Mouse (Mus musculus) brain, embryonic 14.5 days (tissue): ENCODE measurements around the gene Aldh4a1. TPM values are rescaled to one million over a fixed set of nuclear protein-coding genes. Genes with fewer than 3 reads are reported as not detected.
A peak's percentile ranks its signal among the peaks of the same experiment; 100 is the strongest.

Experiments
- DNase-seq: peaks from one replicate; pipeline ENCODE4 v3.0.0-alpha.2; 2011; ENCODE audit warnings: low read depth
- CTCF ChIP-seq: fragments of 200-500 bp; IDR thresholded peaks from 2 replicates; pipeline ENCODE4 v1.5.1; 2012; ENCODE audit warnings: inconsistent platforms, mild to moderate bottlenecking, moderate library complexity, borderline replicate concordance; ENCODE audit not compliant: insufficient read depth, insufficient read length; ENCODE audit errors: extremely low read depth
- POLR2A ChIP-seq: fragments of 200-500 bp; IDR thresholded peaks from 2 replicates; pipeline ENCODE4 v1.6.1; 2012; ENCODE audit warnings: mild to moderate bottlenecking, inconsistent platforms, borderline replicate concordance; ENCODE audit not compliant: poor library complexity, insufficient read depth, insufficient read length, severe bottlenecking; ENCODE audit errors: extremely low read depth
- polyA plus RNA-seq: library from polyadenylated mRNA; depleted of rRNA; stranded (reverse); fragments of >200 nt; gene quantifications from 2 replicates; pipeline ENCODE4 v1.2.3, GENCODE M21; 2012; rRNA removed

The Aldh4a1 gene
- 24.2 and 26.4 TPM in 2 replicates for polyA plus RNA-seq

DNA sequence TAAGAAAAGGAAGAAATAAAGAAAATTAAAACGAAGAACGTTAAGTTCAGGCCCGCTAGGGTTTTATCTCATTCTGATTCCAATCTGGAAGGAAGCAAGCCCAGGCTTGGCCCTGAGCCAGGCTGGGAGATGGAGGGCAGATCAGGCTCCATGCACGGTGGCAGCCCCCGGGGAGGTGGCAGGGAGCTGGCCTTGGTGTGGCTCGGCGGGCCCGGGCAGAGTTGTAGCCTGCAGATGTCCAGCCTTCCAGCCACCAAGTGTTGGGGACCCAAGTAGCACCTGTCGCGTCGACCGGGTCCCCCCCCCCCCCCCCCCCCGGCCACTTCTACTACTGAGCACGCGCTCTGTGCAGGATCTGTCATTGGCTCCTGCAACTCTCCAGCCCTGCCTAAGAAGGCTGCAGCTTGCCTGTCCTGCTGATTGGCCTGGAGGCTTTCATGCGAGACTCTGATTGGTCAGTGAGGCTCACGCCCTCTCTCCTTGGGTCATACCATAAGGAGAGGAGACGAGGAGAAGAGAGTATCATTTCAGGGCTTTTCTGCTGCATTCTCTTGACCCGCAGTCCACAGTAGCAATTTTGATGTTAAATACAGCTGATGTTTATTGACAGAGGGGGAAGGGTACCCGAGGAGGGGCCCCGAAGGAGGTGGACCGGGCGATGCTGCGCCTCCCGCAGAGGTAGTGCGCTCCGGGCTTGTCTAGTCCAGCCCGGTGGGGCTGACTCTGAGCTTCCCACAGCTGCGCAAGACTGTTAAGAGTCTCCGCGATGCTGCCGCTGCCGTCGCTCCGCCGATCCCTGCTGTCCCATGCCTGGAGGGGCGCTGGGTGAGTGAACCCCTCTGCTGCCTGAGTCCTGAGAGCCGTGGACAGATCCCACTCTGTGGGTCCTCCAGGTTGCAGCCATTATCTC lies at the start of gene Aldh4a1:
Gene Aldh4a1 (plus strand): TSS at position 494 of the 910 bp plus-strand sequence.
- peak; percentile 99 for DNase-seq
- TF ChIP-seq CTCF: no peak
- peak; percentile 60; the same call in 1 of the 2 replicates for TF ChIP-seq POLR2A

DNA sequence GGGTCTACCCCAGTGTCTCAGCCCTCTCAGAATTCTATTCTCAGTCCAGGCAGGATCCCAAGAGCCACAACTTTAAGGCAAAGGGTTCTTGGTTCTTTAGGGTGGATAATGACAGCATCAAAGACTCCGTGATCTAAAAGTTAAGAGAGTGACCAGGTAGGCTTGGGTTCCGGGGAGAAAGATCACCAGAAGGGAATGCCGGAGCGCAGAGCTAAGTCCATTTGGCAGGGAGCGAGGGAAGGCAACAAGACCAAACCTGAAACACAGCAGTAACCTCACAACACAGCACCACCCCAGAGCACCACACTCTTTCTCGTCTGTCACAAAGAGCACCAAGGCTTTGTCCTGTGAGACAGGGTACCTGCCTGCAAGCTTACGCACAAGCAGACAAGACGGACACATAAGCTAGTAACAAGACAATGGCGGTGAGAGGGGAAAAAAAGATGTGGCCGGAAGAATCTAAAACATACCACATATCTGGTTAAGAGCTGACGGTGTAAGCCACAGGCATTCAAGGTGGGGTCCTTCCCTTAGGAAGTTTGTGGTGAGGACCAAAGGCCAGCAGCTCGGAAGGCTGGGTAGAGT lies 49.6 kb upstream of the Aldh4a1 start:
- DNase-seq: no peak

DNA sequence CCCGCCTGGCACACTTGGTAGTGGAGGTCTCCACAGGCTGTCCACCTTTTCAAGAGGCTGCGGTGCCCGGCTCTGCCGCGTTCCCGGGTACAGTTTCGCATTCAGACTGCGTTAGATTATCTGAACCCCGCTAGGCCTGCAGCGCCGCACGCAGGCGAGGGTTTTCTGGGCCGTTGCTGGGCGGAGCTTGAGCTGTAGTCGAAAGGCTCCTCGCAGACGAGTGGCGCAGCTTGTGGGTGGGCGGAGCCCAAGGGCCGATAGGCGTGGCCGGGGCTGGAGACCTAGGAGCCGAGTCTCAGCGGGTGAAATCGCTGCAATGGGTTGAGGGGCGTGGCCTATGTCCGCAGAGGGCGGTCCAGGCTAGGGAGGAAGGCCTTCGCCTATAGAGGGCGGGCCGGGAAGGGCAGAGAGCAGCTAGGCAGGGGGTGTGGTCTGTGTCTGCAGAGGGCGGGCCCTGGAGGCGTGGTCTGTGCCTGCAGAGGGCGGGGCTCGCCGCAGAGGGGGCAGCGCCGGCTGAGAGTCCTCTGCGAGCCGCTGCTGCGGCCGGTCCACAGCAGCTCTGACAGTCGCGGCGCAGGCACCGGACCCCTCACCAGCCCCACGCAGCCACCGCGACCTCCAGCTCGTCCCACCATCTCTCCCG lies 48.4 kb upstream of the Aldh4a1 start:
- TF ChIP-seq CTCF (peak; percentile 41; the same call in 1 of the 2 replicates), POLR2A (peak; percentile 98)
- DNase-seq: peak; percentile 99

More for the DNA sequence above, 49.6 kb upstream of the Aldh4a1 start:
- TF ChIP-seq POLR2A (no peak), CTCF (no peak)

DNA sequence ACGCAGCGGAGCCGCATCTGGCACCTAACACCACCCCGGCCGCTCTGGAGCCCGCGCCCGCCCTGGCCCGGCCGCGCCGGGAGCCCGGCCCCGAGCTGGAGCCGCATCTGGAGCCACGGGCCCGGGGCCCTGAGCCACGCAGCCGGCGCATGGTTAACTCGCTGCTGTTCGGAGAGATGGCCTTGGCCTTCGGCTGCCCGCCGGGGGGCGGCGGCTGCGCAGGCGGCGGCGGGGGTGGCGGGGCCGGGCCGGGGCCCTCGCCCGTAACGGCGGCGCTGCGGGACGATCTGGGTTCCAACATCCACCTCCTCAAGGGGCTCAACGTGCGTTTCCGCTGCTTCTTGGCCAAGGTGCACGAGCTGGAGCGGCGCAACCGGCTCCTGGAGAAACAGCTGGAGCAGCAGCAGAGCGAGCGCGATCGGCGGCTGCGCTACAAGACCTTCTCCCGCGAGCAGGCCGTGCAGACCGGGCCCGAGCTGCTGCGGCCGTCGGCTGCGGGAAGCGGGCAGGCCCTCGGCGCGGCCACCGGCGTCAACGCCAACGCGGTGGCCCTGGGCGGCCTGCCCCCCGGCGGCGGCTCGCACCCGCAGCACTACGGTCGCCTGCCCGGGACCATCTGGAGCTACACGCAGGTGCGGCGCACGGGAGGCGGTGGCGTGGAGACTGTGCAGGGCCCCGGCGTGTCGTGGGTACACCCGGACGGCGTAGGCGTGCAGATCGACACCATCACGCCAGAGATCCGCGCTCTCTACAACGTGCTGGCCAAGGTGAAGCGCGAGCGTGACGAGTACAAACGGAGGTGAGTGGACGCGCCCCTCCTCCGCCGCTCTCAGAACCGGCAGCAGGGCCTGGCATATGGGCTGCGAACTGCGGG lies 47.6 kb upstream of the Aldh4a1 start:
- peak; percentile 63 for DNase-seq
- TF ChIP-seq CTCF: no peak
- TF ChIP-seq POLR2A: no peak

DNA sequence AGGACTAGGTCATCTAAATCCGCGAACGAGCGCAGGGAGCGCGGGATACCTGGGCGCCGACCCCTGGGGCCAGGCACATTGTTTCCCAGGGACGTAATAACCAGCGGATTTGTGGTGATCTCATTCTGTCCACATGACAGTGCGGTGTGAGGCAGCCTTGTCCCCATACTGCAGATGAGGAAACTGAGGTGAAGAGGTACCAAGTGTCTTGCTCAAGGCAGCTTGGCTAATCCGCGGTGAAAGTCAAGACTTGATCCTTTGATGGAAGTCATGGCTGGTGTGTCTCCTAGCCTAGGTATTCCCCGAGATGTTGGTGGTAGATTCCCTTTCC lies 47.0 kb upstream of the Aldh4a1 start:
- DNase-seq: no peak
- no peak for TF ChIP-seq CTCF
- TF ChIP-seq POLR2A: no peak

DNA sequence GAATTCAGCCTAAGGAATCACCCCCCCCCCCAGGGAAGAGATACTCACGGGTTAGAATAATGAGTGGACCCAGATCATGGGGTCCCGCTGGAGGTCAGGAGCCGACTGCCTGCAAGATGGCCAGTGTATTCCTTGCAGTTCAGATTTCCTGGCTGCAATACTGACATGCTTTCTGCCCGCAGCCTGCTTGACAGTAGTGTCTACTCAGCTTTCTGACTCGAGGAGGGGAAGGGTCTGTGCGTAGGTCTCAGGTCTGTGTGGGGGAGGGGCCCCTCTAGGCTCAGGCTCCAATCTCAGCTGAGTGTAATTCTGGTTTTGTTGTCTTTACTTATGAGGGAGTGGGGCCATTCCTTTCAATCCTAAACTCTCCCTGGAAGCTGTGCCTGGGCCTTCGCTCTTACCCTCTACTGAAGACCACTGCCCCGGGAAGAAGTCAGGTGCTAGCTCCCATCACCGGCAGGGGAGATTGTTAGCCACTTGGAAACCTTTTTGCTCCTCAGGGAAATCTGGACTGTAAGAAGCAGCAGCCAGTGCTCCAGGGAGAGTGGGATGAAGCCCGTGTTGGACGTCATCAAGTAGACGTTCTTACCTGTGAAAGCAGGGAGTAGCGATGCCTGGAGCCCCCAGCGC lies 46.3 kb upstream of the Aldh4a1 start:
- TF ChIP-seq POLR2A: no peak
- no peak for TF ChIP-seq CTCF
- no peak for DNase-seq

DNA sequence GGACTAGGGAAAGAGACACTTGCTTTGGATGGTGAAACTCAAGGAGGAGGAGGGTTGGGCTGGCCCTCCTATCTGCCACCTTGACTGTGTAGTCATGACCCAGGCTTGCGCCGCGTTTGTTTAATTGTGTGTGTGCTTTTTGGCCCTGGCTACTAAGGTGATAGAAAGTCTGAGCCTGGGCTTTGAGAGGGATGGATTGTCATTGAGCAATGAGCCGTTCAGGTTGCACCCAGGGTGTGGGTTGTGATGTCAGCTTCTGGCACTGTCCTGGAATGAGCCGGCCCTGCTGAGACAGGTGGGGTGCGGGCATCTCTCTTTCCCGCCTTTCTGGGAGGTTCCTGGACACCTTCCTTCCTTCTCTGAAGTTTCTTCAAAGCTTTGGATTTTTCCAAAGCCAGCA lies 45.7 kb upstream of the Aldh4a1 start:
- TF ChIP-seq CTCF: no peak
- no peak for TF ChIP-seq POLR2A
- DNase-seq: no peak

DNA sequence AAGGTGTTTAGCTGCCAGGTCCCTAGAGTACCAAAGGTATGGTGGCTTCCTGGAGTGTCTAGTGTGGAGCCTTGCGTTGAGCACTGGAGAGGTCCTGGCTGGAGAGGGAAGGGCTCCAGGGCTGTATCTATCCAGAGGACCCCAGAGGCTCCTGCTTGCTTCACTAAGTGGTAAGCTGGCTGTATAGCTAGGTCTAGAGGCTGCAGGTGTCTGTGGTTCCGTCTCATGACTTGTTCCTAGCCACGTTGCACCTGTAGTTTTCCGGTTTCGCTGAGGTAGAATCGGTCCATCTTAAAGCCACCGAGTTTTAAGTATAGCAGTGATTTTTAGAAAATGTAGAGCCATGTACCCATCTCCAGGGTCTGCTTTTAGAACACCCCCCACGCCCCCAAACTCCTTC lies 44.3 kb upstream of the Aldh4a1 start:
- DNase-seq: no peak
- TF ChIP-seq CTCF (no peak), POLR2A (no peak)

DNA sequence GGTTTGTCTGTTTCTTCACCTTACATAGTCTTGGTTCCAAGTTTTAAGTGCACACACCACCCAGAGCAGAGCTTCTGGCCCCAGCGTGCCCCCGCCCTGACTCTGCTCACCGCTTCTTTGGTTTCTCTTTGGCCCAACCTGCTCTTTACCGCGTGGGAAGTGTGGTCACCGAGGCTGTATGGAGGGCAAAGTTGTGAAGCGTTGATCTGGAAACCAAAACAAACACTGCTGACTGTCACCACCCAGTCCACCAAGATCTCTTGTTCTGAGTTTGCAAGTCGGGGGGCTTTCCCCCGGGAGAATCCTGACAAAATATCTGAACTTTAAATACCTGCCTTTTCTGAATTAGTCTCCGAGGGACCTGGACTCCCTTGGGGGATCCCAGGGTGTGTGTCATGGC lies 43.7 kb upstream of the Aldh4a1 start:
- no peak for DNase-seq
- TF ChIP-seq CTCF (no peak), POLR2A (no peak)

DNA sequence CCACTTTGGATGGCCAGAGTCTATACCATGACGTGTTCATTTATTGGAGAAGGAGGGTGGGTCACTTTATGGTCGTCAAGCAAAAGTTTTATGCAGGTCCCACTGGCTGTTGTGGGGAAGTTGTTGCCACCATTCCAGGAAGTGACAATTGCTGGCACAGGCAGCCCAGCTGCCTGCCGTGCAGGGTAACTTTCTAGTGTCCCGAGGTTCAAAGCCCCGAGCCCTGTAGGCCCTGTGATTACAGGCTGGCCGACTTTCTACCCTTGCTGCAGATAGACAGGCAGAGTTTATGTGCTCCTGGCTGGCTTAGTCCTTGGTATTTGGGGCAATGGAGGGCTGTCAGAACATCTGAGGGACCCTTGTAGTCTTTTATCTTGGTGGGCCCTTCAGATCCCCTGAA lies 43.2 kb upstream of the Aldh4a1 start:
- no peak for TF ChIP-seq POLR2A
- TF ChIP-seq CTCF: no peak
- no peak for DNase-seq

DNA sequence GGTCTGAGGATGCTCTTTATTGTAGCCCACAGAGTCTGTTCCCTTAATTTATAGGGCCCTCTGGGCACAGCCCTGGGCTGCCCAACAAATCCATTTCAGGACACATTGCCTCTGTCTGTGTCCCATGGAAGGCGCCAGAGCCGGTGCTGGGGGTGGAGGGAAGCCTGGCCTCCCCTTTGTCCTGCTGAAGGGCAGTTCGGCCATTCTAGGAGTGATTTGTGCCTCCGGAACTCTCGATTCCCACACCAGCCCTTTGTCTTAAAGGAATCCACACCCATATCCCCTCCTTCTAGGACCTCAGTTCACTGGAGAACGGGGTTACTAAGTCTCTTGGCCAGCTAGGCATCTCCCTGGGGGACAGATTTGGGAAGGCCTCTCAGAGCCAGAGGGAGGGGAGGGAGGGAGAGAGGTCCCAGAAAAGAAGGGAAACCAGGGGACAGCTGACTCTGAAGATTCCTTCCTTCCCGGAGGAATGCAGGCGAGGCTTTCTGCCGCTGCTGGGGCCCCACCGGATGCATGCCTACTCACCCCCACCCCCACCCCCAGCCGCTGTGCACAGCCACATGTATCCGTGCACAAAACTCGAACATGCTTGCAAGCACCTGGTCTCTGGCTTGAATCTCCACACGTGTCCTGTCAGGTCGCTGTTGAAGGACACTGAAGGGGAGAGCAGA lies 41.9 kb upstream of the Aldh4a1 start:
- no peak for TF ChIP-seq POLR2A
- no peak for TF ChIP-seq CTCF
- peak; percentile 37 for DNase-seq
